ENCODE assay signal across 11 mouse cellular contexts in the genomic region with DNA sequence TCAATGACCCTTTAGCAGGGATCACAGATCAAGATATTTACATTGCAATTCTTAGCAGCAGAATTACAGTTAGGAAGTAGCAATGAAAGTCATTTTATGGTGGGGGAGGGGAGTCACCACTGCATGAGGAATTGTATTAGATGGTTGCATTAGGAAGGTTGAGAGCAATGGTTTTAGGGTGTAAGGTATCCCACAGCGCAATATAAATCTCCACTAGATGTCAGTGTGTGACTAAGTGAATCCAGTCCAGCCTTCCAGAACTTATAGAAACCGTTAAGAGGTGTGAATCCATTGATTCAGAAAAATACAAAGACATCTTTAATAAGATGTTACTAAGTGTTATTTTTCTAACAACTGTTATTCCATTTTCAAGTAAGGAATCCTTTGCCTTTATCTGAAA.
A peak's percentile ranks its signal among the peaks of the same experiment; 100 is the strongest.
DNase-seq lines count a peak whose midpoint lies in the region; ATAC-seq and TF ChIP-seq lines count a peak whose summit lies in the region.
"Had no signal": no experiment of that assay in that cellular context is flagged by ENCODE, and none has a peak within 500 bp of the region (broad histone marks: within the 10 kb centered on the region; RNA-seq: fewer than 3 reads in every experiment).

No protein-coding gene starts in this region.

- no peaks in the 10 kb centered on the region for H3K9me3 ChIP-seq in embryonic facial prominence, embryonic 11.5 days (replicated peaks; ENCODE audit: control insufficient read depth, low read length)
- H3K9me3 ChIP-seq in embryonic facial prominence, embryonic 10.5 days = no peaks in the 10 kb centered on the region
- no peaks in the 10 kb centered on the region for H3K9me3 ChIP-seq in lung, postnatal 0 days (ENCODE audit: low read length)
- H3K9me3 ChIP-seq: embryonic facial prominence, embryonic 12.5 days; limb, embryonic 15.5 days had no signal

- TF ChIP-seq CTCF in lung, postnatal 0 days (IDR thresholded peaks at IDR 0.05) = peak; percentile 59

- H3K27ac ChIP-seq in embryonic facial prominence, embryonic 11.5 days (replicated peaks; ENCODE audit: low read depth, low read length) = no peak overlapping the region
- H3K27ac ChIP-seq in embryonic facial prominence, embryonic 10.5 days (replicated peaks) = no peak overlapping the region
- no peak overlapping the region for H3K27ac ChIP-seq in lung, postnatal 0 days (ENCODE audit: low read length)
- H3K27ac ChIP-seq: embryonic facial prominence, embryonic 12.5 days; limb, embryonic 15.5 days had no signal

- no peak for TF ChIP-seq EP300 in lung, postnatal 0 days (IDR thresholded peaks at IDR 0.05)

- H3K36me3 ChIP-seq in embryonic facial prominence, embryonic 11.5 days (replicated peaks; ENCODE audit: control insufficient read depth, insufficient read depth, low read depth, low read length) = no peaks in the 10 kb centered on the region
- no peaks in the 10 kb centered on the region for H3K36me3 ChIP-seq in embryonic facial prominence, embryonic 10.5 days (replicated peaks)
- H3K36me3 ChIP-seq in lung, postnatal 0 days (ENCODE audit: insufficient read depth, low read length) = no peaks in the 10 kb centered on the region
- H3K36me3 ChIP-seq: embryonic facial prominence, embryonic 12.5 days; limb, embryonic 15.5 days had no signal

- no peaks in the 10 kb centered on the region for H3K27me3 ChIP-seq in embryonic facial prominence, embryonic 11.5 days (ENCODE audit: control insufficient read depth, insufficient read depth, low read length)
- no peaks in the 10 kb centered on the region for H3K27me3 ChIP-seq in embryonic facial prominence, embryonic 10.5 days (replicated peaks; ENCODE audit: low read depth, poor library complexity, severe bottlenecking)
- H3K27me3 ChIP-seq in lung, postnatal 0 days (replicated peaks; ENCODE audit: insufficient read depth, low read length) = no peaks in the 10 kb centered on the region
- H3K27me3 ChIP-seq: embryonic facial prominence, embryonic 12.5 days; limb, embryonic 15.5 days had no signal

- H3K4me1 ChIP-seq in embryonic facial prominence, embryonic 11.5 days (ENCODE audit: control insufficient read depth, insufficient read depth, low read length) = no peaks in the 10 kb centered on the region
- 0 out of 2 replicates have a peak, but pooled peaks cover 7% of the 10 kb centered on the region for H3K4me1 ChIP-seq in embryonic facial prominence, embryonic 10.5 days
- no peaks in the 10 kb centered on the region for H3K4me1 ChIP-seq in lung, postnatal 0 days (ENCODE audit: insufficient read depth, low read depth, low read length)
- H3K4me1 ChIP-seq: limb, embryonic 15.5 days had no signal

- no peak overlapping the region for H3K4me2 ChIP-seq in embryonic facial prominence, embryonic 11.5 days (ENCODE audit: low read depth, low read length)
- no peak overlapping the region for H3K4me2 ChIP-seq in lung, postnatal 0 days (replicated peaks; ENCODE audit: low read depth, low read length)
- H3K4me2 ChIP-seq: embryonic facial prominence, embryonic 12.5 days; limb, embryonic 15.5 days had no signal

- no peak overlapping the region for H3K4me3 ChIP-seq in embryonic facial prominence, embryonic 11.5 days (ENCODE audit: low read depth, low read length)
- no peak overlapping the region for H3K4me3 ChIP-seq in embryonic facial prominence, embryonic 10.5 days
- H3K4me3 ChIP-seq in lung, postnatal 0 days (ENCODE audit: low read depth, low read length) = no peak overlapping the region
- H3K4me3 ChIP-seq: embryonic facial prominence, embryonic 12.5 days; limb, embryonic 15.5 days had no signal

- no peak overlapping the region for H3K9ac ChIP-seq in embryonic facial prominence, embryonic 11.5 days (replicated peaks; ENCODE audit: low read length)
- H3K9ac ChIP-seq in lung, postnatal 0 days (replicated peaks; ENCODE audit: low read depth) = no peak overlapping the region
- H3K9ac ChIP-seq: embryonic facial prominence, embryonic 12.5 days; limb, embryonic 15.5 days had no signal

- DNase-seq in embryonic facial prominence, embryonic 11.5 days (ENCODE audit: low spot score) = peak; percentile 53
- DNase-seq in embryonic facial prominence, embryonic 10.5 days (ENCODE audit: low spot score) = no peak
- no peak for DNase-seq in lung, postnatal 0 days (ENCODE audit: low spot score)
- no peak for DNase-seq in lung, postnatal 25 days (ENCODE audit: low spot score)
- peak; percentile 31 for DNase-seq in c-Kit-positive CD71-positive TER-119-positive erythroid progenitor cells, embryonic 14.5 days (ENCODE audit: low spot score)
- DNase-seq in cerebellum, postnatal 25 days = no peak
- no peak for DNase-seq in left cerebral cortex, adult 11 months (ENCODE audit: low spot score)
- DNase-seq: heart, postnatal 10 days had no signal

- no peak for ATAC-seq in embryonic facial prominence, embryonic 11.5 days (replicated peaks; ENCODE audit: insufficient number of reproducible peaks, low FRiP score, low TSS enrichment, low read depth)
- ATAC-seq in lung, postnatal 0 days = no peak
- ATAC-seq in neutrophil, adult 5-6 weeks (ENCODE audit: extremely low read depth, insufficient number of reproducible peaks, low FRiP score, poor library complexity, severe bottlenecking) = peak; percentile 63; the same call in 1 of the 2 replicates

- WGBS in embryonic facial prominence, embryonic 11.5 days = 28% methylated on average over 2 of the region's 2 CpGs
- WGBS in embryonic facial prominence, embryonic 10.5 days = 51% methylated on average over 2 of the region's 2 CpGs
- WGBS in lung, postnatal 0 days = 35% methylated on average over 2 of the region's 2 CpGs

Comparison
In these comparisons a context has a peak if more than half of its experiments do, and no peak if none do; other contexts are left out.
1. DNase-seq: peak in embryonic facial prominence, embryonic 11.5 days (single experiment) and c-Kit-positive CD71-positive TER-119-positive erythroid progenitor cells, embryonic 14.5 days (single experiment); none in embryonic facial prominence, embryonic 10.5 days (single experiment), lung, postnatal 0 days (single experiment), lung, postnatal 25 days (single experiment), cerebellum, postnatal 25 days (0 of 2) and left cerebral cortex, adult 11 months (single experiment).